Mouse (Mus musculus) heart, embryonic 14.5 days (tissue): ENCODE measurements around the gene Dag1. TPM values are rescaled to one million over a fixed set of nuclear protein-coding genes. Genes with fewer than 3 reads are reported as not detected.
A peak's percentile ranks its signal among the peaks of the same experiment; 100 is the strongest.

Experiments used
- ATAC-seq: fragments of 200-750 bp; cut with Nextera tagmentation; 2 replicates; pipeline ENCODE4 v1.8.0; 2017; ENCODE audit warnings: low read depth, moderate TSS enrichment; ENCODE audit not compliant: insufficient number of reproducible peaks, insufficient read depth, low FRiP score
- H3K27ac ChIP-seq, 2 experiments: fragments of 200-500 bp in 1 of 2; fragments of 300-500 bp in 1 of 2; sonication (generic) in 1 of 2; replicated peaks in 1 of 2; 2 replicates each; pipeline ENCODE4 v1.5.1; 2012 to 2014; ENCODE audit warnings: low read depth in 2 of 2, low read length in 2 of 2, control low read depth in 1 of 2, mild to moderate bottlenecking in 1 of 2, mixed read lengths in 1 of 2; ENCODE audit not compliant: control insufficient read depth in 1 of 2, insufficient read depth in 1 of 2
- H3K27me3 ChIP-seq: fragments of 300-500 bp; sonication (generic); 2 replicates; pipeline ENCODE4 v1.6.1; 2014; ENCODE audit warnings: mild to moderate bottlenecking, low read length, control low read depth; ENCODE audit not compliant: control insufficient read depth, insufficient read depth
- H3K36me3 ChIP-seq: fragments of 300-500 bp; sonication (generic); 2 replicates; pipeline ENCODE4 v1.6.1; 2014; ENCODE audit warnings: mild to moderate bottlenecking, control low read depth, low read length, mixed read lengths; ENCODE audit not compliant: control insufficient read depth, insufficient read depth
- H3K4me1 ChIP-seq, 2 experiments: fragments of 200-500 bp in 1 of 2; fragments of 300-500 bp in 1 of 2; sonication (generic) in 1 of 2; 2 replicates each; pipeline ENCODE4 v1.6.1; 2012 to 2014; ENCODE audit warnings: low read length in 2 of 2, control low read depth in 1 of 2, mixed read lengths in 1 of 2; ENCODE audit not compliant: control insufficient read depth in 2 of 2, insufficient read depth in 2 of 2
- H3K4me2 ChIP-seq: fragments of 300-500 bp; sonication (generic); 2 replicates; pipeline ENCODE4 v1.6.1; 2014; ENCODE audit warnings: mild to moderate bottlenecking, low read length
- H3K4me3 ChIP-seq, 2 experiments: fragments of 200-500 bp in 1 of 2; fragments of 300-500 bp in 1 of 2; sonication (generic) in 1 of 2; 2 replicates each; pipeline ENCODE4 v1.5.1; 2012 to 2014; ENCODE audit warnings: low read length in 2 of 2, mild to moderate bottlenecking in 2 of 2, control low read depth in 1 of 2, low read depth in 1 of 2, moderate library complexity in 1 of 2; ENCODE audit not compliant: control insufficient read depth in 1 of 2, insufficient read depth in 1 of 2
- H3K9ac ChIP-seq: fragments of 300-500 bp; sonication (generic); 2 replicates; pipeline ENCODE4 v1.6.1; 2014; ENCODE audit warnings: mild to moderate bottlenecking, low read length
- H3K9me3 ChIP-seq: fragments of 300-500 bp; sonication (generic); 2 replicates; pipeline ENCODE4 v1.6.1; 2016; ENCODE audit warnings: low read length, control low read depth; ENCODE audit not compliant: control insufficient read depth
- WGBS: fragments of 180-500 bp; shearing (Covaris S2); extraction: QIAGEN DNeasy Blood & Tissue Kit; methylation state at CpG from one replicate; pipeline ENCODE4 v1.1.7; 2014; 5-methylcytosine and 5-hydroxymethylcytosine counted together
- polyA plus RNA-seq: library from polyadenylated mRNA; unstranded; fragments of >200 nt; fragmentation: Nextera tagmentation; extraction: Ambion mirVana; gene quantifications from 2 replicates; pipeline ENCODE4 v1.2.1, GENCODE M21; 2014

Gene Dag1
- polyA plus RNA-seq, 1 experiment from 2014 or later: 146 TPM

DNA sequence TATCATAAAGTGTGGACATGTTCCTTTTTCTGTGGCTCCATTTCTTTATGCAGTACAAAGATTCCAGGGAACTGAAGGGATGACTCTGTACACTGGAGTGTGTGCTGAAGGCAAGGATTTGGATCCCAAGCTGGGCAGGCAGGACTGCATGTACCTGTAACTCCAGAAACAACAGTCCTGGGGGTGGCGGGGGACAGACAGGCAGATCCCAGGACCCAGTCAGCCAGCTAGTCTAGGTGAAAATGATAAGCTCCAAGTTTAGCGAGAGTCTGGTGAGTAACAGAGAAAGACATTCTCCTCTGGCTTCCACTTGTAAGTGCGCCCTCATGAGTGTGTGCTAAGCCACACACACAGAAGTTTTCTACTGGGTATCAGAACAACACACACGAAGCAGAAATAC is 3.2 kb downstream of the Dag1 start:
- ATAC-seq: no peak
- no peak overlapping the region for H3K4me3 ChIP-seq
- no peaks in the 10 kb centered on the region for H3K9me3 ChIP-seq
- H3K9ac ChIP-seq: no peak overlapping the region
- H3K4me1 ChIP-seq: peaks cover 18 to 57% of the 10 kb centered on the region in 2 experiments
- no peaks in the 10 kb centered on the region for H3K27me3 ChIP-seq
- 28% methylated on average over 4 of the region's 4 CpGs for WGBS
- H3K4me2 ChIP-seq: peak overlapping the region; percentile 68; the same call in 1 of the 2 replicates
- peaks cover 1% of the 10 kb centered on the region; the same call in 1 of the 2 replicates for H3K36me3 ChIP-seq
- peak overlapping the region; percentile 44 to 48; a peak in 3 of 4 replicates for H3K27ac ChIP-seq

DNA sequence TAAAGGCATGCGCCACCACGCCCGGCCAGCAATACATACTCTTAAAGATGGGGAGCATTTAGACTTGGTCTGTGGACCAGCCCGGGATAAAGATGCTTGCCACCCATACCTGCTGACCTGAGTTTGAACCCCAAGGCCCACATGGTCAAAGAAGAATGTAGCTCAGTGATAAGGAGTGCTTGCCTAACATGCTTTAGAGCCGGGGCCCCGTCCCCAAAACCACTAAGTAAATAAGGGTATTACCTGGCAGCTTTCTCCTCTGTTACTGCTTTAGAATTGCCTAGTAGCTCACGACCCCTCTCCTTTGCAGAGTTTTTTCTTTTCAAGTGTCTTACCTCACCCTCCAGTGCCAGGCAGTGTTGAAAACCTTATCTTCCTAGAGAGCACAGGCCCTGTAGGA is 11.0 kb downstream of the Dag1 start:
- H3K9ac ChIP-seq: no peak overlapping the region
- WGBS: 66% methylated on average over 7 of the region's 7 CpGs
- no peak for ATAC-seq

DNA sequence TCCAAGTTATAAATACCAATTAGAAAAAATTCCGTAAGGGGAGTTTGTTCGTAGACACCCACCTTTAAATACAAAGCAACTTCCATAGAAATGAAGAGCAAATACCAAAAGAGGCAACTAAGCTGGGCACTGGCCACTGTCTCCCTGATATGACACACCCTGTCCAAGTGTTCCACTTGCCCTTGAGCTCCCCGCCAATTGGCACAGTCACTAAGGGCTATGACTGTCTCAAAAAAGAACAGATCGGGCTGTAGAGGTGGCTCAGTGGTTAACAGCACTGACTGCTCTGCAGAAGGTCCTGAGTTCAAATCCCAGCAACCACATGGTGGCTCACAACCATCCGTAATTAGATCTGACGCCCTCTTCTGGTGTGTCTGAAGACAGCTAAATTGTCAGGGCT is 11.9 kb downstream of the Dag1 start:
- Histone ChIP-seq H3K9ac (no peak overlapping the region), H3K27ac (no peak overlapping the region), H3K4me2 (no peak overlapping the region), H3K36me3 (peaks cover 44% of the 10 kb centered on the region), H3K4me1 (peaks cover 3 to 19% of the 10 kb centered on the region in 2 experiments; a peak in 2 of 4 replicates), H3K4me3 (no peak overlapping the region), H3K9me3 (no peaks in the 10 kb centered on the region), H3K27me3 (no peaks in the 10 kb centered on the region)
- WGBS: 88% methylated on average over 6 of the region's 6 CpGs
- no peak for ATAC-seq

More for the DNA sequence above, 11.0 kb downstream of the Dag1 start:
- Histone ChIP-seq H3K4me3 (no peak overlapping the region), H3K27ac (no peak overlapping the region), H3K4me1 (peaks cover 6 to 25% of the 10 kb centered on the region in 2 experiments; a peak in 3 of 4 replicates), H3K4me2 (no peak overlapping the region), H3K36me3 (peaks cover 39% of the 10 kb centered on the region), H3K9me3 (no peaks in the 10 kb centered on the region), H3K27me3 (no peaks in the 10 kb centered on the region)

DNA sequence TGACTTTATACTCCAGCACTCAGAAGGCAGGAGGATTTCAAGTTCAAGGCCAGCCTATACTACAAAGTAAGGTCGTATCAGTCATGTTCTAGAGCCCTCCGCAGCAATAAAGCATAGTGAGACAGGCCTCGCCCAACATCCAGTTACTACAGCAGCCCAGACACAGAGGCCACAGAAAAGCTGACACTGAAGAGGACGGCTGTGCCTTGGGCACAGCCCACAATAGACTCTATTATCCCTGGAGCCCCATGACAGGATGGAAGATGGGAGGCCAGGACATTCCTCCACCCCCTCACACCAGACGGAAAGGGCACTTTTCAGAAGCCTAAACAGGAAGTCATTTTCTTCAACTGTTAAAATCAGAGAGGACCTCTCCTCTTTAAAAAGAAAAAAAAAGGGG is 14.8 kb downstream of the Dag1 start:
- Histone ChIP-seq H3K9ac (no peak overlapping the region), H3K9me3 (no peaks in the 10 kb centered on the region), H3K4me1 (peaks cover 3 to 12% of the 10 kb centered on the region in 2 experiments; a peak in 1 of 4 replicates), H3K4me2 (no peak overlapping the region), H3K27me3 (no peaks in the 10 kb centered on the region), H3K4me3 (no peak overlapping the region), H3K36me3 (peaks cover 58% of the 10 kb centered on the region), H3K27ac (no peak overlapping the region; a peak in 1 of 4 replicates)
- no peak for ATAC-seq
- 61% methylated on average over 5 of the region's 5 CpGs for WGBS

DNA sequence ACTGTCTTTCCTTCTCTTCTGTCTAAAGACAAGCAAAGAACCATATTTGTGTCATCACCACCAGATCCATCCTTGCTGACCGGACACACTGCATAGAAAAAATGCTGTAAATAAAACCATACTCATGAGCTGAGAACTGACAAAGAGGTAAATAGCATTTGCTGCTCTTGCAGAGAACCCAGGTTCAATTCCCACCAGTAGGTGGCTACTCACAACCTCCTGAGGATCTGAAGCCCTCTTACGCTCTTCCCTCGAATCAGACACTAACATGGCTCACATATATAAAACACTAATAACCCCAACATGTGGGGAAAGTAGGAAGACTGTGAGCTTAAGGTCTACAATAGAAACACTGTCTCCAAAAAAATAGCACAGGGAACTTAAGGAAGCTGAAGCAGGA is 18.8 kb downstream of the Dag1 start:
- Histone ChIP-seq H3K27ac (no peak overlapping the region), H3K9ac (no peak overlapping the region), H3K9me3 (no peaks in the 10 kb centered on the region), H3K4me3 (no peak overlapping the region), H3K27me3 (no peaks in the 10 kb centered on the region), H3K4me2 (no peak overlapping the region), H3K4me1 (peaks cover 3 to 14% of the 10 kb centered on the region in 2 experiments; a peak in 2 of 4 replicates), H3K36me3 (peaks cover 43% of the 10 kb centered on the region)
- 72% methylated on average over 3 of the region's 3 CpGs for WGBS
- no peak for ATAC-seq

DNA sequence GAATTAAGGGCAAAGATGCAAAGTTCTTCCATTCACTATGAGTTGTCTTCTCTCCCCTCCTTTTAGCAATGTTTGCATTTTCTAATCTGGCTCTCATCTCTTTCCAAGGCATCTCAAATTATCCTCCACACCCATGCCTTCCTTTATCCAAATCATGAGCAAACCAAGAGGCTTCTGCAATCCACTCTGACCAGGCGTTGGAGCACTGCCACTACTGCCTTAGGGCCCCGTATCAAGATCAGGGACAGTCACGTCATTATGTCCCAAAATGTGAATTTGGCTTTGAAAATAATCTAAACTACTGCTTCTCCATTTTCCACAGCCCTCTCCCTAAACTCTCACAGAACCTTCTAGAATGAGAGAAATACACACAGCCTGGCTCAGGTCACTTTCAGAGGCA is 19.2 kb downstream of the Dag1 start:
- ATAC-seq: no peak
- no peaks in the 10 kb centered on the region for H3K9me3 ChIP-seq
- H3K4me3 ChIP-seq: no peak overlapping the region
- H3K36me3 ChIP-seq: peaks cover 42% of the 10 kb centered on the region
- no peaks in the 10 kb centered on the region for H3K27me3 ChIP-seq
- no peak overlapping the region for H3K27ac ChIP-seq
- peaks cover 3 to 14% of the 10 kb centered on the region in 2 experiments; a peak in 2 of 4 replicates for H3K4me1 ChIP-seq
- H3K4me2 ChIP-seq: no peak overlapping the region
- H3K9ac ChIP-seq: no peak overlapping the region
- WGBS: 86% methylated on average over 3 of the region's 3 CpGs

DNA sequence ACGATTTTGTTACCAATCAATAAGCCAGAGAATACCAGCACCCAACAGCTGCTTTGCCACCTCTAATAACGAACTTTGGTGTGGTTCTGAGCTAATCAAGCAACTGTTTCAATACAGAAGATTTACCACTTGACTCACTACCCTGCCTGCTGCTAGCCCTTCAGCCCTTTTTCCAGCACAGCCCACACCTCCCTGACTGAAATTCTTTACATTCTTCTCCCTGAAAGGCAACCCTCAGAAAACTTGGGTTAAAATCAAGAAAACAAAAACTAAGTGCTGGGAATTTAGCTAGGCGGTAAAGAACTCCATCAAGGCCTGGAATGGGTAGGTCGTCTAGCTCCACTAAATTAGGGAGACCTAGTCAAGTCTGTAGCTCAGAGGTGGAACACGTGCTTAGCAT is 23.8 kb downstream of the Dag1 start:
- peaks cover 14 to 38% of the 10 kb centered on the region in 2 experiments for H3K4me1 ChIP-seq

DNA sequence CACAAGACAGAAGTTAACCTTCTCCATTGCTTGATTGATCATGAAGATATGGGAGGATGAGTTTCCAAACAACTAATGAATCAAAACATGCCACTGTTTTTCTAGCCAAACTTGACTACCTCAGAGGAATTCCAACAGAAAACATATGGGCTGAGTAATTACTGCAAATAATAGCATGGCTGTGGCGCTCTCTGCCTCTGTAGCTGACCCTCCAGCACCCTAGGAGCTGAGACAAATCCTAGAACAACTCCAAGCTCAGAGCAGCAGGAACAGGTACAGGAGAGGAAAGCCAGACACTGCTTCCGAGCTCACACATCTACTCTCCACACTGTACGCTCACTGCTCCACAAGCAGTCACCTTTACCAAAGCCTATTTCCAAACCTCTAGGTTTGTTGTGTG is 24.9 kb downstream of the Dag1 start:
- ATAC-seq: no peak
- WGBS: 82% methylated on average over 3 of the region's 3 CpGs
- Histone ChIP-seq H3K27me3 (no peaks in the 10 kb centered on the region), H3K9ac (no peak overlapping the region), H3K4me3 (no peak overlapping the region), H3K9me3 (no peaks in the 10 kb centered on the region), H3K27ac (peak overlapping the region in 1 of 2 experiments; percentile 55; a peak in 2 of 4 replicates), H3K4me2 (no peak overlapping the region), H3K4me1 (peaks cover 17 to 49% of the 10 kb centered on the region in 2 experiments), H3K36me3 (peaks cover 24% of the 10 kb centered on the region)

More for the DNA sequence above, 23.8 kb downstream of the Dag1 start:
- no peak overlapping the region for H3K4me2 ChIP-seq
- WGBS: 43% methylated on average over 5 of the region's 5 CpGs
- no peak overlapping the region for H3K4me3 ChIP-seq
- no peaks in the 10 kb centered on the region for H3K27me3 ChIP-seq
- H3K27ac ChIP-seq: no peak overlapping the region
- no peak for ATAC-seq
- H3K36me3 ChIP-seq: peaks cover 24% of the 10 kb centered on the region
- H3K9me3 ChIP-seq: no peaks in the 10 kb centered on the region
- H3K9ac ChIP-seq: no peak overlapping the region
